Mouse (Mus musculus): ENCODE measurements around the gene Kdm5c. TPM values are rescaled to one million over a fixed set of nuclear protein-coding genes. Genes with fewer than 3 reads are reported as not detected.
"Not testable (repeated sequence)": the region's sequence is repeated elsewhere in the genome, so short reads cannot be mapped to it uniquely, and the experiment has no call there.

Gene Kdm5c
- polyA plus RNA-seq, 1 experiment from 2014 or later = 31.3 TPM

GRCm38 (mm10) chrX:152222226-152222625 lies 10.6 kb upstream of the Kdm5c start:
- H3K27me3 ChIP-seq = peaks cover 60% of the 10 kb centered on the region

GRCm38 (mm10) chrX:152223313-152223712 lies 9.5 kb upstream of the Kdm5c start:
- H3K4me1 ChIP-seq (replicated peaks) = no peaks in the 10 kb centered on the region
- no peak overlapping the region for H3K4me3 ChIP-seq
- H3K27me3 ChIP-seq = peaks cover 59% of the 10 kb centered on the region
- no peaks in the 10 kb centered on the region for H3K9me3 ChIP-seq
- no peak overlapping the region for H3K4me2 ChIP-seq
- H3K36me3 ChIP-seq = peaks cover 3% of the 10 kb centered on the region; the same call in 1 of the 2 replicates
- H3K27ac ChIP-seq (replicated peaks) = no peak overlapping the region
- WGBS = 88% methylated on average over 6 of the region's 6 CpGs
- no peak for ATAC-seq (ENCODE audit: low FRiP score, low read depth)
- no peak overlapping the region for H3K9ac ChIP-seq

More at GRCm38 (mm10) chrX:152222226-152222625, 10.6 kb upstream of the Kdm5c start:
- no peak overlapping the region for H3K4me3 ChIP-seq
- H3K9me3 ChIP-seq = no peaks in the 10 kb centered on the region
- no peaks in the 10 kb centered on the region for H3K4me1 ChIP-seq (replicated peaks)
- H3K4me2 ChIP-seq = no peak overlapping the region
- H3K9ac ChIP-seq = no peak overlapping the region
- peaks cover 3% of the 10 kb centered on the region; the same call in 1 of the 2 replicates for H3K36me3 ChIP-seq
- 67% methylated on average over 9 of the region's 9 CpGs for WGBS
- no peak overlapping the region for H3K27ac ChIP-seq (replicated peaks)
- no peak for ATAC-seq (ENCODE audit: low FRiP score, low read depth)

GRCm38 (mm10) chrX:152224280-152224679 lies 8.5 kb upstream of the Kdm5c start:
- Histone ChIP-seq H3K4me3 (no peak overlapping the region), H3K4me2 (no peak overlapping the region), H3K4me1 (replicated peaks) (no peaks in the 10 kb centered on the region), H3K27me3 (peaks cover 55% of the 10 kb centered on the region), H3K9ac (no peak overlapping the region), H3K27ac (replicated peaks) (no peak overlapping the region), H3K9me3 (no peaks in the 10 kb centered on the region), H3K36me3 (peaks cover 3% of the 10 kb centered on the region; the same call in 1 of the 2 replicates)
- ATAC-seq (ENCODE audit: low FRiP score, low read depth) = 0 out of 2 replicates have a peak, but pooled peaks have one; percentile 23
- WGBS = 75% methylated on average over 5 of the region's 5 CpGs

GRCm38 (mm10) chrX:152234125-152234524 lies 1.3 kb downstream of the Kdm5c start:
- ATAC-seq (ENCODE audit: low FRiP score, low read depth) = no peak
- peak overlapping the region; percentile 83 for H3K9ac ChIP-seq
- 39% methylated on average over 3 of the region's 3 CpGs for WGBS
- peak overlapping the region; percentile 93 for H3K4me3 ChIP-seq
- peaks cover 3% of the 10 kb centered on the region; the same call in 1 of the 2 replicates for H3K27me3 ChIP-seq
- H3K9me3 ChIP-seq = no peaks in the 10 kb centered on the region
- H3K27ac ChIP-seq (replicated peaks) = no peak overlapping the region
- peaks cover 24% of the 10 kb centered on the region for H3K4me1 ChIP-seq (replicated peaks)
- H3K4me2 ChIP-seq = peak overlapping the region; percentile 78
- peaks cover 4% of the 10 kb centered on the region for H3K36me3 ChIP-seq

DNA sequence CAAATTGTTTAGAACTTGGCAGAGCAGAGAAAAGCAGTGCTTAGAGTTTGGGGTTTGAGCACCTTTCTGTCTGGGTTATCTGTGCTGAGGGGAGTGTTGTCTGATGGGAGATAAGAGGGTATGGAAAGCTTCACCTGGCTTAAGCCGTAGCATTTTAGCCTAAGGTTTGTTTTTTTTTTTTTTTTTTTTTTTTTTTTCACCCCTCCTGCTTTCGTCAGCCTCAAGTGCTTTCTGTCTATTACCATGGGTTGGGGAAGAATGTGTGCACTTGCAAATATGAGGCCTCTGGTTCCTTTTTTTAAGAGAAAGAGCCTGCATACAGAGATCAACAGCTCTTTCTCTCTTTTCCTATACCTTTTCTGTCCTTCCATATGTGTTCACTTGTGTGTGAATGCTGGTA lies 2.9 kb downstream of the Kdm5c start:
- Histone ChIP-seq H3K27me3 (no peaks in the 10 kb centered on the region; the same call in 1 of the 2 replicates), H3K4me3 (no peak overlapping the region), H3K4me2 (peak overlapping the region; percentile 78; the same call in 1 of the 2 replicates), H3K9ac (no peak overlapping the region), H3K9me3 (no peaks in the 10 kb centered on the region), H3K27ac (replicated peaks) (no peak overlapping the region), H3K4me1 (replicated peaks) (peaks cover 24% of the 10 kb centered on the region), H3K36me3 (peaks cover 18% of the 10 kb centered on the region)
- no peak for ATAC-seq (ENCODE audit: low FRiP score, low read depth)
- 81% methylated on average over 2 of the region's 2 CpGs for WGBS

GRCm38 (mm10) chrX:152243140-152243539 lies 10.3 kb downstream of the Kdm5c start:
- H3K36me3 ChIP-seq = peaks cover 82% of the 10 kb centered on the region
- H3K4me3 ChIP-seq; H3K9me3 ChIP-seq; H3K9ac ChIP-seq; H3K27ac ChIP-seq (replicated peaks); H3K4me2 ChIP-seq; H3K27me3 ChIP-seq; ATAC-seq (ENCODE audit: low FRiP score, low read depth); H3K4me1 ChIP-seq (replicated peaks): not testable (repeated sequence)
- 85% methylated on average over 6 of the region's 6 CpGs for WGBS

- no peaks in the 10 kb centered on the region for H3K4me1 ChIP-seq (replicated peaks)
- no peak for ATAC-seq (ENCODE audit: low FRiP score, low read depth)
- WGBS = 96% methylated on average over 2 of the region's 2 CpGs
- no peak overlapping the region for H3K4me3 ChIP-seq
- peaks cover 85% of the 10 kb centered on the region for H3K36me3 ChIP-seq
- no peak overlapping the region for H3K4me2 ChIP-seq
- H3K9ac ChIP-seq = no peak overlapping the region
- H3K27ac ChIP-seq (replicated peaks) = no peak overlapping the region
- H3K27me3 ChIP-seq = no peaks in the 10 kb centered on the region
- no peaks in the 10 kb centered on the region for H3K9me3 ChIP-seq
Observed at GRCm38 (mm10) chrX:152244492-152245189, 11.8 kb downstream of the Kdm5c start.

- no peak overlapping the region for H3K4me2 ChIP-seq
- peaks cover 84% of the 10 kb centered on the region for H3K36me3 ChIP-seq
- H3K9me3 ChIP-seq = no peaks in the 10 kb centered on the region
- no peaks in the 10 kb centered on the region for H3K27me3 ChIP-seq
- H3K4me3 ChIP-seq = no peak overlapping the region
- 95% methylated on average over 11 of the region's 11 CpGs for WGBS
- no peak overlapping the region for H3K9ac ChIP-seq
- ATAC-seq (ENCODE audit: low FRiP score, low read depth) = no peak
- H3K27ac ChIP-seq (replicated peaks) = no peak overlapping the region
- no peaks in the 10 kb centered on the region for H3K4me1 ChIP-seq (replicated peaks)
Observed at GRCm38 (mm10) chrX:152271189-152271588, 38.4 kb downstream of the Kdm5c start.

DNA sequence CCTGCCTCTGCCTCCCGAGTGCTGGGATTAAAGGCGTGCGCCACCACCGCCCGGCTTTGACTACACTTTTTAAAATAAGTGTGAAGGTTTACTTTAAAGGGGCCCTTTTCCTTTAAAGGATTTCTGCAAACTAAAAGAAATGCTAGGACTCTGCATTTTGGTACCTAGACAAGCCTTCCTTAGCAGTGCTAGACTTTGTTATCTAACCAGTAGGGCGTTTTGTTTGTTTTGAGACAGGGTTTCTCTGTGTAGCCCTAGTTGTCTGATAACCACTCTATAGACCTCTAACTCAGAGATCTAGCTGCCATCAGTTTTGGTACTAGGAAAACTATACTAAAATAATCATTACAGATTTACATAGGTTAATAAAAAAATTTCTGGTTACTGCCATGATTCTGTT lies 46.6 kb downstream of the Kdm5c start:
- no peak overlapping the region for H3K9ac ChIP-seq
- H3K27ac ChIP-seq (replicated peaks) = no peak overlapping the region
- no peak overlapping the region for H3K4me3 ChIP-seq
- H3K4me2 ChIP-seq = no peak overlapping the region
- no peaks in the 10 kb centered on the region for H3K27me3 ChIP-seq
- 91% methylated on average over 6 of the region's 6 CpGs for WGBS
- peaks cover 13% of the 10 kb centered on the region for H3K36me3 ChIP-seq
- no peaks in the 10 kb centered on the region for H3K4me1 ChIP-seq (replicated peaks)
- no peaks in the 10 kb centered on the region for H3K9me3 ChIP-seq
- no peak for ATAC-seq (ENCODE audit: low FRiP score, low read depth)

- H3K4me1 ChIP-seq (replicated peaks) = no peaks in the 10 kb centered on the region
- no peak for ATAC-seq (ENCODE audit: low FRiP score, low read depth)
- no peaks in the 10 kb centered on the region for H3K9me3 ChIP-seq
- H3K4me3 ChIP-seq = no peak overlapping the region
- H3K9ac ChIP-seq = no peak overlapping the region
- 0 out of 2 replicates have a peak, but pooled peaks cover 2% of the 10 kb centered on the region for H3K27me3 ChIP-seq
- H3K27ac ChIP-seq (replicated peaks) = no peak overlapping the region
- 75% methylated on average over 3 of the region's 3 CpGs for WGBS
- no peak overlapping the region for H3K4me2 ChIP-seq
- H3K36me3 ChIP-seq = no peaks in the 10 kb centered on the region
Observed at GRCm38 (mm10) chrX:152284746-152285145, 51.9 kb downstream of the Kdm5c start.

GRCm38 (mm10) chrX:152287026-152287425 lies 54.2 kb downstream of the Kdm5c start:
- not testable (repeated sequence) for H3K27ac ChIP-seq (replicated peaks); H3K36me3 ChIP-seq; H3K4me1 ChIP-seq (replicated peaks); H3K27me3 ChIP-seq; H3K4me2 ChIP-seq; H3K9ac ChIP-seq; H3K4me3 ChIP-seq; H3K9me3 ChIP-seq; ATAC-seq (ENCODE audit: low FRiP score, low read depth)
- WGBS = 57% methylated on average over 1 of the region's 1 CpGs

- no peak for ATAC-seq (ENCODE audit: low FRiP score, low read depth)
- H3K27me3 ChIP-seq = peaks cover 16% of the 10 kb centered on the region; the same call in 1 of the 2 replicates
- no peaks in the 10 kb centered on the region for H3K9me3 ChIP-seq
- WGBS = 79% methylated on average over 2 of the region's 2 CpGs
- H3K27ac ChIP-seq (replicated peaks) = no peak overlapping the region
- H3K36me3 ChIP-seq = no peaks in the 10 kb centered on the region
- H3K4me3 ChIP-seq = no peak overlapping the region
- no peaks in the 10 kb centered on the region for H3K4me1 ChIP-seq (replicated peaks)
- no peak overlapping the region for H3K9ac ChIP-seq
- H3K4me2 ChIP-seq = no peak overlapping the region
Observed at GRCm38 (mm10) chrX:152306224-152306623, 73.4 kb downstream of the Kdm5c start.
